Mouse (Mus musculus) ES-Bruce4 (cell line): ENCODE measurements around the gene Metrnl.

Experiments used
- CTCF ChIP-seq: IDR thresholded peaks from one replicate; pipeline ENCODE4 v1.8.1; 2011; ENCODE audit warnings: low read depth, low read length
- EP300 ChIP-seq: IDR thresholded peaks from 2 replicates; pipeline ENCODE4 v1.6.1; 2011; ENCODE audit warnings: low read depth, low read length; ENCODE audit not compliant: insufficient read depth

DNA sequence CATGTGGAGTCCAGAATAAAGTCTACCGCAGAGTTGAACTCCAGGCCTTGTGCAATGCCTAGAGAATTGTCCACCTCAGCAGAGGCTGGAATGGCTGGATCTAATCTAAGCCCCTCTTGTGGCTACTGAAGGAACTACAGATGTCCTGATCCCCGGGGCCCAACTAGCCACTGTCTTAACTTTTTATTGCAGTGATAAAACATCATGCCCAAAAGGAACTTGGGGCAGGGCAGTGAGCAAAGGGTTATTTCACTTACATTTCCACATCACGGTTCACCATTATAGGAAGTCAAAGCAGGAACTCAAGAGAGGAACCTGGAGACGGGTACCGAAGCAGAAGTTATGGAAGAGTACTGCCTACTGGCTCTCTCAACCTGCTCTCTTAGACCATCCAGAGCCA lies 20.6 kb upstream of the Metrnl start:
- TF ChIP-seq CTCF (peak; percentile 13), EP300 (no peak)
